Mouse (Mus musculus) liver, embryonic 14.5 days (tissue): ENCODE measurements around the gene Cracr2b. TPM values are rescaled to one million over a fixed set of nuclear protein-coding genes. Genes with fewer than 3 reads are reported as not detected.
A peak's percentile ranks its signal among the peaks of the same experiment; 100 is the strongest.

ENCODE experiments used
- ATAC-seq: fragments of 200-750 bp; cut with Nextera tagmentation; 2 replicates; pipeline ENCODE4 v1.8.0; 2017; ENCODE audit warnings: moderate number of reproducible peaks, mild to moderate bottlenecking, moderate library complexity; ENCODE audit not compliant: insufficient read depth
- DNase-seq, 3 experiments: peaks; one replicate each; pipeline ENCODE4 v3.0.0-alpha.2; 2012 to 2013; ENCODE audit warnings: low read depth in 3 of 3, low spot score in 3 of 3
- H3K27ac ChIP-seq: fragments of 300-500 bp; sonication (generic); 2 replicates; pipeline ENCODE4 v1.5.1; 2014; ENCODE audit warnings: moderate library complexity, mild to moderate bottlenecking, control low read depth, inconsistent platforms
- H3K27me3 ChIP-seq: fragments of 300-500 bp; sonication (generic); 2 replicates; pipeline ENCODE4 v1.6.1; 2014; ENCODE audit warnings: mild to moderate bottlenecking, low read length, moderate library complexity; ENCODE audit not compliant: control insufficient read depth, insufficient read depth
- H3K36me3 ChIP-seq: fragments of 300-500 bp; sonication (generic); replicated peaks from 2 replicates; pipeline ENCODE4 v1.6.1; 2014; ENCODE audit warnings: low read depth; ENCODE audit not compliant: control insufficient read depth, insufficient read depth
- H3K4me1 ChIP-seq, 2 experiments: fragments of 200-500 bp in 1 of 2; fragments of 300-500 bp in 1 of 2; sonication (generic) in 1 of 2; replicated peaks; 2 replicates each; pipeline ENCODE4 v1.6.1; 2012 to 2014; ENCODE audit warnings: antibody characterized with exemption in 1 of 2, inconsistent platforms in 1 of 2, low read length in 1 of 2; ENCODE audit not compliant: control insufficient read depth in 2 of 2, insufficient read depth in 2 of 2
- H3K4me2 ChIP-seq: fragments of 300-500 bp; sonication (generic); 2 replicates; pipeline ENCODE4 v1.6.1; 2014; ENCODE audit warnings: low read depth, mild to moderate bottlenecking, control low read depth, moderate library complexity
- H3K4me3 ChIP-seq, 2 experiments: fragments of 200-500 bp in 1 of 2; fragments of 300-500 bp in 1 of 2; sonication (generic) in 1 of 2; 2 replicates each; pipeline ENCODE4 v1.5.1; 2012 to 2014; ENCODE audit warnings: low read depth in 2 of 2, low read length in 2 of 2, mild to moderate bottlenecking in 2 of 2, control low read depth in 1 of 2, inconsistent platforms in 1 of 2, moderate library complexity in 1 of 2; ENCODE audit not compliant: insufficient read depth in 1 of 2
- H3K9ac ChIP-seq: fragments of 300-500 bp; sonication (generic); replicated peaks from 2 replicates; pipeline ENCODE4 v1.6.1; 2014; ENCODE audit warnings: mild to moderate bottlenecking, control low read depth, moderate library complexity
- H3K9me3 ChIP-seq: fragments of 300-500 bp; sonication (generic); 2 replicates; pipeline ENCODE4 v1.6.1; 2016; ENCODE audit warnings: low read length, mixed read lengths; ENCODE audit not compliant: control insufficient read depth
- CTCF ChIP-seq: IDR thresholded peaks from 2 replicates; pipeline ENCODE4 v1.5.1; 2016; ENCODE audit warnings: antibody characterized with exemption, low read depth, control low read depth
- EP300 ChIP-seq: IDR thresholded peaks from 2 replicates; pipeline ENCODE4 v1.6.1; 2016; ENCODE audit warnings: antibody characterized with exemption, low read depth
- WGBS: fragments of 180-500 bp; shearing (Covaris S2); extraction: QIAGEN DNeasy Blood & Tissue Kit; methylation state at CpG from one replicate; pipeline ENCODE4 v1.1.7; 2014; ENCODE audit not compliant: insufficient replicate concordance; 5-methylcytosine and 5-hydroxymethylcytosine counted together
- polyA plus RNA-seq, 2 experiments: library from polyadenylated mRNA; depleted of rRNA in 1 of 2; stranded (reverse) in 1 of 2; unstranded in 1 of 2; fragments of >200 nt; fragmentation: Nextera tagmentation in 1 of 2; extraction: Ambion mirVana in 1 of 2; gene quantifications; 2 replicates each; pipeline versions ENCODE4 v1.2.1 to v1.2.3; 2012 to 2014

The Cracr2b gene
- polyA plus RNA-seq, 2 experiments = 0.89 to 2.6 TPM

- Histone ChIP-seq H3K27me3 (peaks cover 20% of the 10 kb centered on the region), H3K4me1 (peaks cover 23 to 30% of the 10 kb centered on the region in 2 experiments), H3K9me3 (no peaks in the 10 kb centered on the region), H3K4me3 (peak overlapping the region in 1 of 2 experiments; percentile 48; a peak in 2 of 4 replicates), H3K27ac (no peak overlapping the region), H3K9ac (no peak overlapping the region), H3K36me3 (no peaks in the 10 kb centered on the region), H3K4me2 (peak overlapping the region; percentile 56)
- ATAC-seq (peak; percentile 43), DNase-seq (peak; percentile 60 to 62 (median 62))
- WGBS = 10% methylated on average over 10 of the region's 10 CpGs
- TF ChIP-seq EP300 (no peak), CTCF (peak; percentile 99)
Observed at GRCm38 (mm10) chr7:141480842-141481497, 20.1 kb downstream of the Cracr2b start.

GRCm38 (mm10) chr7:141481498-141482401 lies 20.9 kb downstream of the Cracr2b start:
- no peak overlapping the region for H3K9ac ChIP-seq
- DNase-seq (peak in 1 of 3 experiments; percentile 45), ATAC-seq (no peak)
- 4% methylated on average over 81 of the region's 81 CpGs for WGBS
- peak overlapping the region; percentile 56 for H3K4me2 ChIP-seq
- H3K27me3 ChIP-seq = peaks cover 20% of the 10 kb centered on the region
- H3K4me3 ChIP-seq = peak overlapping the region; percentile 37 to 48
- peaks cover 19 to 23% of the 10 kb centered on the region in 2 experiments for H3K4me1 ChIP-seq
- no peaks in the 10 kb centered on the region for H3K9me3 ChIP-seq
- H3K36me3 ChIP-seq = no peaks in the 10 kb centered on the region
- H3K27ac ChIP-seq = no peak overlapping the region
- TF ChIP-seq CTCF (peak; percentile 65), EP300 (no peak)

- H3K36me3 ChIP-seq = no peaks in the 10 kb centered on the region
- DNase-seq (no peak), ATAC-seq (no peak)
- H3K4me3 ChIP-seq = peak overlapping the region in 1 of 2 experiments; percentile 48; a peak in 2 of 4 replicates
- peak overlapping the region; percentile 56 for H3K4me2 ChIP-seq
- whole genome bisulfite sequencing = 44% methylated on average over 11 of the region's 11 CpGs
- TF ChIP-seq CTCF = no peak
- no peak overlapping the region for H3K9ac ChIP-seq
- peaks cover 20% of the 10 kb centered on the region for H3K27me3 ChIP-seq
- no peak overlapping the region for H3K27ac ChIP-seq
- no peaks in the 10 kb centered on the region for H3K9me3 ChIP-seq
- peaks cover 12 to 15% of the 10 kb centered on the region in 2 experiments for H3K4me1 ChIP-seq
Observed at GRCm38 (mm10) chr7:141482531-141483024, 21.7 kb downstream of the Cracr2b start.

- Histone ChIP-seq H3K4me3 (no peak overlapping the region), H3K4me2 (no peak overlapping the region), H3K9me3 (no peaks in the 10 kb centered on the region), H3K4me1 (peaks cover 8 to 10% of the 10 kb centered on the region in 2 experiments), H3K27me3 (peaks cover 20% of the 10 kb centered on the region), H3K27ac (no peak overlapping the region), H3K36me3 (no peaks in the 10 kb centered on the region), H3K9ac (no peak overlapping the region)
- no peak for DNase-seq
- no peak for ATAC-seq
- 67% methylated on average over 6 of the region's 6 CpGs for WGBS
- TF ChIP-seq CTCF (no peak), EP300 (no peak)
Observed at GRCm38 (mm10) chr7:141483114-141483653, 22.3 kb downstream of the Cracr2b start.
